Mouse (Mus musculus): ENCODE measurements around the gene Gtf2b. TPM values are rescaled to one million over a fixed set of nuclear protein-coding genes. Genes with fewer than 3 reads are reported as not detected.

Gtf2b gene
- total and polyA plus RNA-seq, 2 experiments: 14.7 to 23.0 TPM

DNA sequence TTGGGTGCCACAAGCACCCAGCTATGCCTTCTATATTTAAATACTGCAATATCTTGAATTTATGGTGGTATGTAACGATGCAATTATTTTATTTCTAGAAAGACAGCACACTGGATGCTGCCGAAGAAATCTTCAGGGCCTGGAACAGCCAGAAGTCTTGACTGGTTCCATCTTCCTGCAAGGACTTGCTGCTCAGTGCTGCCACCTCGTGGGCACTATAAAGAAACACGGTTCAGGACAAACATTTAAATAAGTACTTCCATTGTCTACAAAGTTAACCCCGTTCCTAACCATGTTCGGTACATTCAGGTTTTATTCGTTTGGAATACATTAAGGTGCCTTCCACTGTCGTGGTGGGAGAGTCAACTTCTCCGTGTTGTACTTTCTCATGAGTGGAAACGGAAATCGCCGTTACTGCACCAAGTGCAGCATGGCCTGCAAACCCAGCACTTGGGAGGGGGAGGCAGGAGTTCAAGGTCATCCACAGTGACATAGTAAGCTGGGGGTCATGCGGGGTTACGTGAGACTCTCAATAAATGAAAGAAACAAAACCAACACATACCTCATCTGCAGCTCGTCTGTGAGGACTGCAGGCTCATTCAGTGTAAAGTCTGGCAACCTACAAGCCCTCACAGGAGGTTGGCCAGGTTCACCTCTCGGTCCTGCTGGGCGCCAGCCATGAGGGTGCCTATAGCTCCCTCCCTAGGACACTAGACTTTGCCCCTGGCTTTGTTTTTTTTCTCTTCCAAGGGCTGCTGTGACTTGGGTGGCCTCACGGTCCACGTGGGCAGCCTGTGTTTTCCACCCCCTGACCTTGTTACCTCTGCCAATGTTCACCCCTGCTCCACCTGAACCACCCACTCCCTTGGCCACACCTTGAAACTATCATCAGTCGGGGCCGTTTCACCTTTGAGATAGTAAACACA is 20.6 kb upstream of the Gtf2b start:
- peak; percentile 86 for DNase-seq (ENCODE audit: extremely low read depth, low read depth, low spot score)
- peak overlapping the region; percentile 79 for H3K27ac ChIP-seq (replicated peaks; ENCODE audit: insufficient read depth, low read depth, low read length)

GRCm38 (mm10) chr3:142745076-142745475 is 19.8 kb upstream of the Gtf2b start:
- Histone ChIP-seq H3K36me3 (ENCODE audit: control insufficient read depth, insufficient read depth, low read length) (peaks cover 8% of the 10 kb centered on the region), H3K4me3 (ENCODE audit: insufficient read depth, low read depth, low read length) (no peak overlapping the region), H3K79me2 (ENCODE audit: control insufficient read depth, insufficient read depth, low read length) (no peaks in the 10 kb centered on the region), H3K27ac (replicated peaks; ENCODE audit: insufficient read depth, low read depth, low read length) (peak overlapping the region; percentile 79), H3K4me1 (ENCODE audit: control insufficient read depth, insufficient read depth, low read length) (peaks cover 31% of the 10 kb centered on the region), H3K9ac (ENCODE audit: low read depth, low read length) (no peak overlapping the region; the same call in 1 of the 2 replicates), H3K27me3 (ENCODE audit: control insufficient read depth, insufficient read depth, low read length) (no peaks in the 10 kb centered on the region)
- 34% methylated on average over 2 of the region's 2 CpGs for WGBS
- peak; percentile 67 for DNase-seq (ENCODE audit: extremely low read depth, low read depth, low spot score)
- TF ChIP-seq CTCF (IDR thresholded peaks at IDR 0.05; ENCODE audit: low read depth, low read length) (no peak), POLR2A (IDR thresholded peaks at IDR 0.05; ENCODE audit: extremely low read depth, insufficient read depth, low read length) (no peak)

More for the DNA sequence above, 20.6 kb upstream of the Gtf2b start:
- TF ChIP-seq POLR2A (IDR thresholded peaks at IDR 0.05; ENCODE audit: extremely low read depth, insufficient read depth, low read length): no peak
- TF ChIP-seq CTCF (IDR thresholded peaks at IDR 0.05; ENCODE audit: low read depth, low read length): peak; percentile 77
- Histone ChIP-seq H3K36me3 (ENCODE audit: control insufficient read depth, insufficient read depth, low read length) (peaks cover 16% of the 10 kb centered on the region), H3K9ac (ENCODE audit: low read depth, low read length) (peak overlapping the region; percentile 24; the same call in 1 of the 2 replicates), H3K4me3 (ENCODE audit: insufficient read depth, low read depth, low read length) (no peak overlapping the region), H3K27me3 (ENCODE audit: control insufficient read depth, insufficient read depth, low read length) (no peaks in the 10 kb centered on the region), H3K4me1 (ENCODE audit: control insufficient read depth, insufficient read depth, low read length) (peaks cover 35% of the 10 kb centered on the region), H3K79me2 (ENCODE audit: control insufficient read depth, insufficient read depth, low read length) (no peaks in the 10 kb centered on the region)
- WGBS: 21% methylated on average over 21 of the region's 21 CpGs

DNA sequence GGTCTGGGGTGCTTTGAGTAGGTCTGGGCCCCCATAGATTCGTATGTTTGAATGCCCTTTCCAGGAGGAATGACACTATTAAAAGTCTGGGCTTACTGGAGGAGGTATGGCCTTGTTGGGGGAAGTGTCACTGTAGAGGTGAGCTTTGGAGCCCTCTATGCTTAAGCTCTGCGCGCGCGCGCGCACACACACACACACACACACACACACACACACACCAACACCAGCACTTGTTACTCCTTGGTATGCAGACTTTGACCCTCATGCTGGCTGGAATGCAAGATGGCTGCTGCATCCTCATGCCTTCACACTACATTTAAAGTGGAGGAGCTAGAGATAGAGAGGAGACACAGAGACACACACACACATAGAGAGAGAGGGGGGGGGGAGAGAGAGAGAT is 17.2 kb upstream of the Gtf2b start:
- no peak overlapping the region for H3K9ac ChIP-seq (ENCODE audit: low read depth, low read length)
- TF ChIP-seq POLR2A (IDR thresholded peaks at IDR 0.05; ENCODE audit: extremely low read depth, insufficient read depth, low read length): no peak
- TF ChIP-seq CTCF (IDR thresholded peaks at IDR 0.05; ENCODE audit: low read depth, low read length): no peak
- 74% methylated on average over 7 of the region's 7 CpGs for WGBS

GRCm38 (mm10) chr3:142749131-142749530 is 15.7 kb upstream of the Gtf2b start:
- peaks cover 30% of the 10 kb centered on the region for H3K4me1 ChIP-seq (ENCODE audit: control insufficient read depth, insufficient read depth, low read length)
- no peaks in the 10 kb centered on the region for H3K79me2 ChIP-seq (ENCODE audit: control insufficient read depth, insufficient read depth, low read length)
- no peaks in the 10 kb centered on the region for H3K27me3 ChIP-seq (ENCODE audit: control insufficient read depth, insufficient read depth, low read length)
- DNase-seq (ENCODE audit: extremely low read depth, low read depth, low spot score): peak; percentile 81
- H3K36me3 ChIP-seq (ENCODE audit: control insufficient read depth, insufficient read depth, low read length): no peaks in the 10 kb centered on the region
- WGBS: 18% methylated on average over 16 of the region's 16 CpGs
- peak overlapping the region; percentile 74 for H3K9ac ChIP-seq (ENCODE audit: low read depth, low read length)
- peak; percentile 47; the same call in 1 of the 2 replicates for TF ChIP-seq POLR2A (IDR thresholded peaks at IDR 0.05; ENCODE audit: extremely low read depth, insufficient read depth, low read length)
- no peak for TF ChIP-seq CTCF (IDR thresholded peaks at IDR 0.05; ENCODE audit: low read depth, low read length)
- peak overlapping the region; percentile 96 for H3K27ac ChIP-seq (replicated peaks; ENCODE audit: insufficient read depth, low read depth, low read length)
- H3K4me3 ChIP-seq (ENCODE audit: insufficient read depth, low read depth, low read length): peak overlapping the region; percentile 10

More for the DNA sequence above, 17.2 kb upstream of the Gtf2b start:
- H3K79me2 ChIP-seq (ENCODE audit: control insufficient read depth, insufficient read depth, low read length): no peaks in the 10 kb centered on the region
- H3K27ac ChIP-seq (replicated peaks; ENCODE audit: insufficient read depth, low read depth, low read length): peak overlapping the region; percentile 96; the same call in 1 of the 2 replicates
- H3K27me3 ChIP-seq (ENCODE audit: control insufficient read depth, insufficient read depth, low read length): no peaks in the 10 kb centered on the region
- H3K4me1 ChIP-seq (ENCODE audit: control insufficient read depth, insufficient read depth, low read length): peaks cover 31% of the 10 kb centered on the region
- H3K4me3 ChIP-seq (ENCODE audit: insufficient read depth, low read depth, low read length): no peak overlapping the region
- no peak for DNase-seq (ENCODE audit: extremely low read depth, low read depth, low spot score)
- 0 out of 2 replicates have a peak, but pooled peaks cover 2% of the 10 kb centered on the region for H3K36me3 ChIP-seq (ENCODE audit: control insufficient read depth, insufficient read depth, low read length)

GRCm38 (mm10) chr3:142755132-142755867 is 9.5 kb upstream of the Gtf2b start:
- Histone ChIP-seq H3K9ac (ENCODE audit: low read depth, low read length) (no peak overlapping the region), H3K4me1 (ENCODE audit: control insufficient read depth, insufficient read depth, low read length) (peaks cover 4% of the 10 kb centered on the region), H3K27me3 (ENCODE audit: control insufficient read depth, insufficient read depth, low read length) (no peaks in the 10 kb centered on the region), H3K27ac (replicated peaks; ENCODE audit: insufficient read depth, low read depth, low read length) (no peak overlapping the region), H3K4me3 (ENCODE audit: insufficient read depth, low read depth, low read length) (no peak overlapping the region), H3K36me3 (ENCODE audit: control insufficient read depth, insufficient read depth, low read length) (no peaks in the 10 kb centered on the region), H3K79me2 (ENCODE audit: control insufficient read depth, insufficient read depth, low read length) (no peaks in the 10 kb centered on the region)
- no peak for DNase-seq (ENCODE audit: extremely low read depth, low read depth, low spot score)
- WGBS: 90% methylated on average over 18 of the region's 18 CpGs
- no peak for TF ChIP-seq POLR2A (IDR thresholded peaks at IDR 0.05; ENCODE audit: extremely low read depth, insufficient read depth, low read length)
- TF ChIP-seq CTCF (IDR thresholded peaks at IDR 0.05; ENCODE audit: low read depth, low read length): no peak
